Mouse (Mus musculus) heart, adult 2 months (tissue): Measurements from ENCODE around the gene Rps8.

Source experiments
- CTCF ChIP-seq: fragments of 200-600 bp; IDR thresholded peaks from 2 replicates; pipeline ENCODE4 v1.8.1; 2022; ENCODE audit warnings: antibody characterized with exemption, mild to moderate bottlenecking, moderate library complexity
- EP300 ChIP-seq: fragments of 200-500 bp; IDR thresholded peaks from 2 replicates; pipeline ENCODE4 v1.6.1; 2011; ENCODE audit warnings: low read depth, low read length, control low read depth; ENCODE audit not compliant: insufficient read depth
- POLR2A ChIP-seq: fragments of 200-500 bp; IDR thresholded peaks from 2 replicates; pipeline ENCODE4 v1.6.1; 2011; ENCODE audit warnings: mild to moderate bottlenecking, low read depth, low read length, control low read depth; ENCODE audit not compliant: insufficient read depth

- TF ChIP-seq POLR2A (no peak), CTCF (no peak), EP300 (no peak)
These were observed 46.9 kb upstream of the Rps8 start for GRCm38 (mm10) chr4:117202992-117203354.
